Mouse (Mus musculus) midbrain, embryonic 11.5 days (tissue): ENCODE results near the gene Cmklr1. TPM values are rescaled to one million over a fixed set of nuclear protein-coding genes. Genes with fewer than 3 reads are reported as not detected.

ENCODE experiments used
- polyA plus RNA-seq: library from polyadenylated mRNA; unstranded; fragments of >200 nt; fragmentation: Nextera tagmentation; extraction: Ambion mirVana; gene quantifications from 2 replicates; pipeline ENCODE4 v1.2.1, GENCODE M21; 2014

Gene Cmklr1
- polyA plus RNA-seq, 1 experiment from 2014 or later, result 2.2 TPM

Other genes starting within 250 kb of the Cmklr1 start
- 8.0 and 9.1 TPM in 2 replicates for gene Wscd2, start 160.1 kb downstream of the Cmklr1 start, polyA plus RNA-seq
- gene 1700069L16Rik, start 74.3 kb upstream of the Cmklr1 start, polyA plus RNA-seq, result not detected in 2 replicates
- 3.3 TPM in 2 replicates for gene Ficd, start 85.4 kb upstream of the Cmklr1 start, polyA plus RNA-seq
- gene Sart3, start 122.1 kb upstream of the Cmklr1 start, polyA plus RNA-seq, result 49.6 and 55.2 TPM in 2 replicates
- gene Iscu, start 122.3 kb upstream of the Cmklr1 start, polyA plus RNA-seq, result 117 and 121 TPM in 2 replicates
- gene Tmem119, start 150.1 kb upstream of the Cmklr1 start, polyA plus RNA-seq, result 9.9 and 10.9 TPM in 2 replicates
- 1.3 TPM in 2 replicates for gene Selplg, start 182.2 kb upstream of the Cmklr1 start, polyA plus RNA-seq